Mouse (Mus musculus): Measurements from ENCODE around the gene Usb1. TPM values are rescaled to one million over a fixed set of nuclear protein-coding genes. Genes with fewer than 3 reads are reported as not detected.
"Not testable (repeated sequence)": the region's sequence is repeated elsewhere in the genome, so short reads cannot be mapped to it uniquely, and the experiment has no call there.

The Usb1 gene
- polyA plus RNA-seq, 1 experiment from 2014 or later = 43.0 TPM

- no peak overlapping the region for H3K4me3 ChIP-seq (ENCODE audit: low read depth, low read length)
- no peak overlapping the region for H3K9ac ChIP-seq (ENCODE audit: low read length)
- ATAC-seq (ENCODE audit: insufficient number of reproducible peaks, low FRiP score, low TSS enrichment, low read depth) (no peak), DNase-seq (ENCODE audit: low spot score) (no peak)
- peaks cover 6% of the 10 kb centered on the region for H3K4me1 ChIP-seq (ENCODE audit: control insufficient read depth, insufficient read depth, low read length)
- 79% methylated on average over 3 of the region's 3 CpGs for WGBS
- H3K36me3 ChIP-seq (ENCODE audit: control insufficient read depth, insufficient read depth, low read length) = no peaks in the 10 kb centered on the region; the same call in 1 of the 2 replicates
- no peaks in the 10 kb centered on the region for H3K9me3 ChIP-seq (ENCODE audit: control insufficient read depth, low read length)
- H3K4me2 ChIP-seq (ENCODE audit: low read depth, severe bottlenecking) = no peak overlapping the region
- no peaks in the 10 kb centered on the region for H3K27me3 ChIP-seq (ENCODE audit: control insufficient read depth, insufficient read depth, low read length)
- H3K27ac ChIP-seq (replicated peaks; ENCODE audit: low read depth, low read length) = no peak overlapping the region
Measured at GRCm38 (mm10) chr8:95374429-95374828, 42.3 kb downstream of the Usb1 start.

DNA sequence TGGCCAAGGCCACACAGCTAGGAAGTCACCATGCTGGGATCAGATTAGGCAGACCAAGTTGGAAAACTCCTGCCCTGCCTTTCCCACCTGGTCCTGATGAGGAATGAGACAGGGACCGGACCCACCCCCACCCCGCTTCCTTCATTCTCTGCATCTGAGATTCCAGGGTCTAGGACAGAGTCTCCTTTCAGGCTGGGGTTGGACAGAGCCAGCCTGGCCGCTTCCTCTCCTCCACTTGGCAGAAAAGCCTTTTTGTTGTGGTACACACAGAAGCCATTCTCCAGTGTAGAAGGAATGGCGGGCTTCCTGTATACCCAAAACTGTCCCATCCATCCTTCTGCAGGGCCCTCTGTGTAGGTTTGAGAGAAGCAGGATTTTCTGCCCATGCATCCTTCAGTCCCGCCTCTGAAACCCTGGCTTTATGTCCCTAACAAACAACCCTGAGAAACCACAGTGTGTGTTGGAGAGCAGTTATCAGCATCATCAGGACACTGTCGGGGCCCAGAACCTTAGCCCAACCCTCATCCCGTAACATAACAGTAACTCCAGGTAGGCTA lies 43.4 kb downstream of the Usb1 start:
- Histone ChIP-seq H3K4me2 (ENCODE audit: low read depth, severe bottlenecking) (no peak overlapping the region), H3K9me3 (ENCODE audit: control insufficient read depth, low read length) (no peaks in the 10 kb centered on the region), H3K4me1 (ENCODE audit: control insufficient read depth, insufficient read depth, low read length) (no peaks in the 10 kb centered on the region; the same call in 1 of the 2 replicates), H3K36me3 (ENCODE audit: control insufficient read depth, insufficient read depth, low read length) (no peaks in the 10 kb centered on the region; the same call in 1 of the 2 replicates), H3K9ac (ENCODE audit: low read length) (no peak overlapping the region), H3K27ac (replicated peaks; ENCODE audit: low read depth, low read length) (no peak overlapping the region), H3K4me3 (ENCODE audit: low read depth, low read length) (no peak overlapping the region), H3K27me3 (ENCODE audit: control insufficient read depth, insufficient read depth, low read length) (no peaks in the 10 kb centered on the region)
- WGBS = 91% methylated on average over 7 of the region's 7 CpGs
- DNase-seq (ENCODE audit: low spot score) (no peak), ATAC-seq (ENCODE audit: insufficient number of reproducible peaks, low FRiP score, low TSS enrichment, low read depth) (no peak)

DNA sequence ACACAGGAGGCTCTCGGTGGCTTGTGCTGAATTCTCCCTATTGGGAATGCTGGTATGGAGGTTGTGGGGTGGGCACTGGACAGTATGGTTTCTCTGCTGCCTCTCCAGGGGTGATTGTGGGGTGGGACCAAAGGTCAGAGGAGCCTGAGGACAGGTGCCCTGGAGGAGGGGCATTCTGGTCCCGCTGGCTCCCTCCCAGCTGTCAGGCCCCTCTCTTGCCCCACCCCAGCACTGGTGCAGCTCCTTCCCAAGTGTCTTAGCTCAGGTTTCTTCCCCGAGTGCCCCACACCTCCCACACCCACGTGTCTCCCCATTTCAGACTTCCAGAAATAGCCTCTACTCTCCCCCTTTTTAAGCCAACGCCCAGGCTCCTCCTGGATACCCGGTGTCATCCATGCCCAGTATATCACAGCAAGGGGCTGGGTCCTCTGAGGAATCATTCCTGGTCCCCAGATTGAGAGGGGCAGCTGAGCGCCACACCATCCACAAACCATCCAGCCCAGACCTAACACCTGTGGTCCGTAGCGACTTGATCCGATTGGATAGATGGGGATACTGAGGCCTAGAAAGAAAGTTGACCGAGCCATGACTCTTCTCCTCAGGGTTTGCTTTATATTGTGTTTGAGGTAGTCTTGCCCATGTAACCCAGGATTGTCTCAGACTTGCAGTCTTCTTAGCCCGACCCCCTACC lies 44.4 kb downstream of the Usb1 start:
- no peak for ATAC-seq (ENCODE audit: insufficient number of reproducible peaks, low FRiP score, low TSS enrichment, low read depth)
- no peaks in the 10 kb centered on the region for H3K9me3 ChIP-seq (ENCODE audit: control insufficient read depth, low read length)
- no peak overlapping the region for H3K27ac ChIP-seq (replicated peaks; ENCODE audit: low read depth, low read length)
- no peaks in the 10 kb centered on the region for H3K27me3 ChIP-seq (ENCODE audit: control insufficient read depth, insufficient read depth, low read length)
- no peak overlapping the region for H3K4me3 ChIP-seq (ENCODE audit: low read depth, low read length)
- no peaks in the 10 kb centered on the region; the same call in 1 of the 2 replicates for H3K4me1 ChIP-seq (ENCODE audit: control insufficient read depth, insufficient read depth, low read length)
- 77% methylated on average over 12 of the region's 12 CpGs for WGBS
- H3K4me2 ChIP-seq (ENCODE audit: low read depth, severe bottlenecking) = no peak overlapping the region
- no peak overlapping the region for H3K9ac ChIP-seq (ENCODE audit: low read length)
- no peak for DNase-seq (ENCODE audit: low spot score)
- H3K36me3 ChIP-seq (ENCODE audit: control insufficient read depth, insufficient read depth, low read length) = no peaks in the 10 kb centered on the region; the same call in 1 of the 2 replicates

DNA sequence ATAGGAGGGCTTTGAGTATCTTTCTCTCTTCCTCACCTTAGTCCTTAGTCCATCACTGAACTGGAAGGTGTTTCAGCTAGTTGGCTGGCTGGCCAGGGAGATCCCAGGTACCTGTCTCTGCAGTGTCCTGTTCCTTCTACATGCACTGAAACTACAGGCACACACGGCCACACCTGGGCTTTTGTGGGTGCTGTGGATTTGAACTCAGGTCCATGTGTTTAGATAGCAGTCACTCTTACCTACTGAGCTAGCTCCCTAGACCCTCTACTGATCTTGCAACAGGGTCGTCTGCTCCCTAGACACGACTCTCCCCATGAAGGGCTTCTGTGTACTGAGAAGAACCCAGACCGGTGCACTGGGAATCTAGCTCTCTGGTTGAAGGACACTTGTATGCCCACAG lies 45.0 kb downstream of the Usb1 start:
- Histone ChIP-seq H3K27me3 (ENCODE audit: control insufficient read depth, insufficient read depth, low read length) (no peaks in the 10 kb centered on the region), H3K9me3 (ENCODE audit: control insufficient read depth, low read length) (no peaks in the 10 kb centered on the region), H3K9ac (ENCODE audit: low read length) (no peak overlapping the region), H3K4me3 (ENCODE audit: low read depth, low read length) (no peak overlapping the region), H3K4me1 (ENCODE audit: control insufficient read depth, insufficient read depth, low read length) (no peaks in the 10 kb centered on the region; the same call in 1 of the 2 replicates), H3K4me2 (ENCODE audit: low read depth, severe bottlenecking) (no peak overlapping the region), H3K36me3 (ENCODE audit: control insufficient read depth, insufficient read depth, low read length) (no peaks in the 10 kb centered on the region; the same call in 1 of the 2 replicates), H3K27ac (replicated peaks; ENCODE audit: low read depth, low read length) (no peak overlapping the region)
- WGBS = 76% methylated on average over 4 of the region's 4 CpGs
- no peak for ATAC-seq (ENCODE audit: insufficient number of reproducible peaks, low FRiP score, low TSS enrichment, low read depth)
- no peak for DNase-seq (ENCODE audit: low spot score)

DNA sequence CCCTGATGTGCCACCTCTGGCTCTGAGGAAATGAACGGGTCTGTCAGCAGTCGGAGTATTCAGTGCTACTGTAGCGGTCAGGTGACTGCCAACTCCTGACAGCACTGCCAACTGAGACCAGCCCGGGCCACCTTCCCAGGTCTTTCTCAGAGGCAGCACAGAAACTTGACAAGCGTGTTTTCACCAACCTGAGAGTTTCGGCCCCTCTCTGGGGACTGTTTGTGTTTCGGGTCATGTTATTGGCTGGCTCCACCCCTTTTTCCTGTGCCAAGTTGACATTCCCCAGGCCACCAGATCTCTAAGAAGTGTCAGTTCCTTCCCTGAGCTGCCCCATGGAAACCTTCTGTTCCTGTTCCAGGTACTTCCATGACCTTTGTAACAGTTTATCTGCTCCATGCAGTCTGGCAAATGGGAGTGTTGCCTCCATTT lies 45.8 kb downstream of the Usb1 start:
- no peak overlapping the region for H3K27ac ChIP-seq (replicated peaks; ENCODE audit: low read depth, low read length)
- peak; percentile 33 for DNase-seq (ENCODE audit: low spot score)

DNA sequence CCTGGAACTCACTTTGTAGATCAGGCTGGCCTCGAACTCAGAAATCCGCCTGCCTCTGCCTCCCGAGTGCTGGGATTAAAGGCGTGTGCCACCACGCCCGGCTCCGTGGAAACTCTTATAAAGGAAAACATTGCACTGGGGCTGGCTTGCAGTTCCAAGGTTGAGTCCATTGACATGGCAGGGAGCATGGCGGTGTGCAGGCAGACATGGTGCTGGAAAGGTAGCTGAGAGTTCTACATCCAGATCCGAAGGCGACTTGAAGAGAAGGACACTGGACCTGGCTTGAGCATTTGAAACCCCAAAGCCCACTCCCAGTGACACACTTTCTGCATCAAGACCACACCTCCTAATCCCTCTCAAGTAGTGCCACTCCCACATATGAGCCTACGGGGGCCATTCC lies 46.8 kb downstream of the Usb1 start:
- 98% methylated on average over 11 of the region's 11 CpGs for WGBS
- not testable (repeated sequence) for ATAC-seq (ENCODE audit: insufficient number of reproducible peaks, low FRiP score, low TSS enrichment, low read depth); H3K4me1 ChIP-seq (ENCODE audit: control insufficient read depth, insufficient read depth, low read length); H3K4me3 ChIP-seq (ENCODE audit: low read depth, low read length); H3K9ac ChIP-seq (ENCODE audit: low read length); H3K9me3 ChIP-seq (ENCODE audit: control insufficient read depth, low read length); H3K27me3 ChIP-seq (ENCODE audit: control insufficient read depth, insufficient read depth, low read length); DNase-seq (ENCODE audit: low spot score); H3K36me3 ChIP-seq (ENCODE audit: control insufficient read depth, insufficient read depth, low read length); H3K27ac ChIP-seq (replicated peaks; ENCODE audit: low read depth, low read length); H3K4me2 ChIP-seq (ENCODE audit: low read depth, severe bottlenecking)

More for the DNA sequence above, 45.8 kb downstream of the Usb1 start:
- no peaks in the 10 kb centered on the region for H3K36me3 ChIP-seq (ENCODE audit: control insufficient read depth, insufficient read depth, low read length)
- H3K9me3 ChIP-seq (ENCODE audit: control insufficient read depth, low read length) = no peaks in the 10 kb centered on the region
- no peak for ATAC-seq (ENCODE audit: insufficient number of reproducible peaks, low FRiP score, low TSS enrichment, low read depth)
- 14% methylated on average over 7 of the region's 7 CpGs for WGBS
- no peak overlapping the region for H3K9ac ChIP-seq (ENCODE audit: low read length)
- no peak overlapping the region for H3K4me2 ChIP-seq (ENCODE audit: low read depth, severe bottlenecking)
- no peaks in the 10 kb centered on the region; the same call in 1 of the 2 replicates for H3K4me1 ChIP-seq (ENCODE audit: control insufficient read depth, insufficient read depth, low read length)
- no peak overlapping the region for H3K4me3 ChIP-seq (ENCODE audit: low read depth, low read length)
- H3K27me3 ChIP-seq (ENCODE audit: control insufficient read depth, insufficient read depth, low read length) = no peaks in the 10 kb centered on the region

DNA sequence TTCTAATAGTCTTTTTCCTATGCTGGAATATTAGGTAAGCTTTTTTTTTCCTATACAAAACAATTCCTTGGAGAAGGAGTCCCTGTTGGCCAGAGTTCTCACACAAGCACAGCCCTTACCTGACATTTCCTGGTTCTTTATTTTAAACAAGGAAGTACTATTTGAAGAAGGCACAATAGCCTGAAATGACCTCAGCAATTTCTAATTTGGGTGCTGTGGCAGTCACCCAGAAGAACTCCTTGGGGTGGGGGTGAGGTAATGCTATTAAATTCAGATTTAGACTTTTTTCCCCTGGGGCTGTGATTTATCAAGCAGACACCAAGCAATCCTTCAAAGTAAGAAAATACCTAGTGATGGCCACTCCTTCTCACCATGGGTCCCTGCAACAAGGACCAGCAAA lies 48.9 kb downstream of the Usb1 start:
- DNase-seq (ENCODE audit: low spot score) (no peak), ATAC-seq (ENCODE audit: insufficient number of reproducible peaks, low FRiP score, low TSS enrichment, low read depth) (no peak)
- H3K27me3 ChIP-seq (ENCODE audit: control insufficient read depth, insufficient read depth, low read length) = no peaks in the 10 kb centered on the region
- no peak overlapping the region for H3K4me3 ChIP-seq (ENCODE audit: low read depth, low read length)
- H3K9ac ChIP-seq (ENCODE audit: low read length) = no peak overlapping the region
- H3K9me3 ChIP-seq (ENCODE audit: control insufficient read depth, low read length) = no peaks in the 10 kb centered on the region
- no peak overlapping the region for H3K4me2 ChIP-seq (ENCODE audit: low read depth, severe bottlenecking)
- no peaks in the 10 kb centered on the region for H3K36me3 ChIP-seq (ENCODE audit: control insufficient read depth, insufficient read depth, low read length)
- no peaks in the 10 kb centered on the region; the same call in 1 of the 2 replicates for H3K4me1 ChIP-seq (ENCODE audit: control insufficient read depth, insufficient read depth, low read length)
- H3K27ac ChIP-seq (replicated peaks; ENCODE audit: low read depth, low read length) = no peak overlapping the region

- ATAC-seq (ENCODE audit: insufficient number of reproducible peaks, low FRiP score, low TSS enrichment, low read depth) = no peak
- Histone ChIP-seq H3K27me3 (ENCODE audit: control insufficient read depth, insufficient read depth, low read length) (no peaks in the 10 kb centered on the region), H3K27ac (replicated peaks; ENCODE audit: low read depth, low read length) (no peak overlapping the region), H3K4me2 (ENCODE audit: low read depth, severe bottlenecking) (no peak overlapping the region), H3K4me1 (ENCODE audit: control insufficient read depth, insufficient read depth, low read length) (no peaks in the 10 kb centered on the region; the same call in 1 of the 2 replicates), H3K4me3 (ENCODE audit: low read depth, low read length) (no peak overlapping the region), H3K9ac (ENCODE audit: low read length) (no peak overlapping the region), H3K9me3 (ENCODE audit: control insufficient read depth, low read length) (no peaks in the 10 kb centered on the region), H3K36me3 (ENCODE audit: control insufficient read depth, insufficient read depth, low read length) (no peaks in the 10 kb centered on the region)
- 80% methylated on average over 3 of the region's 3 CpGs for WGBS
- no peak for DNase-seq (ENCODE audit: low spot score)
Measured at GRCm38 (mm10) chr8:95381595-95381994, 49.5 kb downstream of the Usb1 start.

All from limb, embryonic 11.5 days (tissue).